Mouse (Mus musculus): ENCODE measurements at regions not wholly inside any gene's neighbourhood (a gene's known extent, or its start where the extent isn't known, plus 50 kb on each side); places are given as distances from the start of the nearest gene placed in this dataset.

GRCm38 (mm10) chr4:101347309-101347708, 71.8 kb upstream of the Ak4 start:
- in situ Hi-C loops (cut with MboI, MseI), result no loop called here

GRCm38 (mm10) chr4:101342071-101342762, 76.9 kb upstream of the Ak4 start:
- in situ Hi-C loops (cut with MboI, MseI), result no loop called here

GRCm38 (mm10) chr4:101340741-101341140, 75.7 kb upstream of the Jak1 start:
- in situ Hi-C loops (cut with MboI, MseI), result no loop called here

- in situ Hi-C loops (cut with MboI, MseI), result no loop called here
These were observed 73.1 kb upstream of the Jak1 start for GRCm38 (mm10) chr4:101338211-101338610.

- in situ Hi-C loops (cut with MboI, MseI), result no loop called here
These were observed 71.7 kb upstream of the Jak1 start for GRCm38 (mm10) chr4:101336811-101337210.

- in situ Hi-C loops (cut with MboI, MseI), result no loop called here
These were observed 71.3 kb upstream of the Jak1 start for GRCm38 (mm10) chr4:101336371-101336770.

GRCm38 (mm10) chr4:101333868-101334267, 68.8 kb upstream of the Jak1 start:
- in situ Hi-C loops (cut with MboI, MseI), result no loop called here

- in situ Hi-C loops (cut with MboI, MseI), result no loop called here
These were observed 68.0 kb upstream of the Jak1 start for GRCm38 (mm10) chr4:101333036-101333435.

GRCm38 (mm10) chr4:101331231-101331630, 66.1 kb upstream of the Jak1 start:
- in situ Hi-C loops (cut with MboI, MseI), result no loop called here

- in situ Hi-C loops (cut with MboI, MseI), result no loop called here
These were observed 64.0 kb upstream of the Jak1 start for GRCm38 (mm10) chr4:101329060-101329459.

GRCm38 (mm10) chr4:101326067-101326466, 61.0 kb upstream of the Jak1 start:
- in situ Hi-C loops (cut with MboI, MseI), result no loop called here

GRCm38 (mm10) chr4:101321731-101322130, 56.6 kb upstream of the Jak1 start:
- in situ Hi-C loops (cut with MboI, MseI), result loop anchor here (25.0 kb wide), 1 partner anchor 1234 kb away; the partner anchor contains the start of gene Ror1

GRCm38 (mm10) chr4:101320587-101320986, 55.5 kb upstream of the Jak1 start:
- in situ Hi-C loops (cut with MboI, MseI), result loop anchor here (25.0 kb wide), 1 partner anchor 1233 kb away; the partner anchor contains the start of gene Ror1

- in situ Hi-C loops (cut with MboI, MseI), result loop anchor here (25.0 kb wide), 1 partner anchor 1232 kb away; the partner anchor contains the start of gene Ror1
These were observed 54.7 kb upstream of the Jak1 start for GRCm38 (mm10) chr4:101319681-101320220.

- in situ Hi-C loops (cut with MboI, MseI), result loop anchor here (25.0 kb wide), 1 partner anchor 1232 kb away; the partner anchor contains the start of gene Ror1
These were observed 53.8 kb upstream of the Jak1 start for GRCm38 (mm10) chr4:101318836-101319235.

GRCm38 (mm10) chr4:101316061-101316460, 51.0 kb upstream of the Jak1 start:
- in situ Hi-C loops (cut with MboI, MseI), result loop anchor here (25.0 kb wide), 1 partner anchor 1229 kb away; the partner anchor contains the start of gene Ror1

All from T-helper 2 cell (primary cell).